Mouse (Mus musculus): ENCODE results near the gene Mrpl23. TPM values are rescaled to one million over a fixed set of nuclear protein-coding genes. Genes with fewer than 3 reads are reported as not detected.

The Mrpl23 gene
- polyA plus RNA-seq, 1 experiment from 2014 or later: 45.8 TPM

DNA sequence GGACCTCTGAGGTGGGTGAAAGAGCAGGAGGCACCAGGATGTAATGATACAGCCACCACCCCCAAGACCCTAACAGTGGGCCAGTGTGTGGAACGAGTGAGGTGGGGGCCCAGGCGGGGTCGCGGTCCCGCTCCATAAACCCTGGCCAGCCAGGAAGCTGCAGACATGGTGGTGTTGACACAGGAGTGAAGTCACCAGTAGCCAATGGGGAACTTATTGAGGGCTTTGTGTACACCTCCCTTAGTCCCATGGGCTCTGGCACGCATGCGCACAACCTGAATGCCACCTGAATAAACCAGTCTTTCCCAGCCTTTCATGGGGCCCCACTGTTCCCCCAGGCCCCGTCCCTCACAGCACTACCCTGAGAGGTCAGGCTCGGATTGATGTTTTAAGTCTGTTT lies 38.1 kb downstream of the Mrpl23 start:
- no peaks in the 10 kb centered on the region for H3K27me3 ChIP-seq (replicated peaks; ENCODE audit: control insufficient read depth, insufficient read depth, low read length)
- H3K9ac ChIP-seq (ENCODE audit: low read length): no peak overlapping the region
- H3K36me3 ChIP-seq (ENCODE audit: control insufficient read depth, insufficient read depth, low read length): no peaks in the 10 kb centered on the region
- DNase-seq (ENCODE audit: low spot score) (peak; percentile 74), ATAC-seq (replicated peaks; ENCODE audit: low FRiP score, low TSS enrichment, low read depth) (peak; percentile 51)
- 43% methylated on average over 9 of the region's 9 CpGs for WGBS
- H3K9me3 ChIP-seq (ENCODE audit: control insufficient read depth, low read length): no peaks in the 10 kb centered on the region
- peak overlapping the region; percentile 95 for H3K27ac ChIP-seq (ENCODE audit: low read depth)
- H3K4me2 ChIP-seq (ENCODE audit: low read length): no peak overlapping the region
- H3K4me3 ChIP-seq (ENCODE audit: low read depth, low read length): no peak overlapping the region
- peaks cover 75% of the 10 kb centered on the region for H3K4me1 ChIP-seq (replicated peaks; ENCODE audit: control insufficient read depth, insufficient read depth, low read length)

DNA sequence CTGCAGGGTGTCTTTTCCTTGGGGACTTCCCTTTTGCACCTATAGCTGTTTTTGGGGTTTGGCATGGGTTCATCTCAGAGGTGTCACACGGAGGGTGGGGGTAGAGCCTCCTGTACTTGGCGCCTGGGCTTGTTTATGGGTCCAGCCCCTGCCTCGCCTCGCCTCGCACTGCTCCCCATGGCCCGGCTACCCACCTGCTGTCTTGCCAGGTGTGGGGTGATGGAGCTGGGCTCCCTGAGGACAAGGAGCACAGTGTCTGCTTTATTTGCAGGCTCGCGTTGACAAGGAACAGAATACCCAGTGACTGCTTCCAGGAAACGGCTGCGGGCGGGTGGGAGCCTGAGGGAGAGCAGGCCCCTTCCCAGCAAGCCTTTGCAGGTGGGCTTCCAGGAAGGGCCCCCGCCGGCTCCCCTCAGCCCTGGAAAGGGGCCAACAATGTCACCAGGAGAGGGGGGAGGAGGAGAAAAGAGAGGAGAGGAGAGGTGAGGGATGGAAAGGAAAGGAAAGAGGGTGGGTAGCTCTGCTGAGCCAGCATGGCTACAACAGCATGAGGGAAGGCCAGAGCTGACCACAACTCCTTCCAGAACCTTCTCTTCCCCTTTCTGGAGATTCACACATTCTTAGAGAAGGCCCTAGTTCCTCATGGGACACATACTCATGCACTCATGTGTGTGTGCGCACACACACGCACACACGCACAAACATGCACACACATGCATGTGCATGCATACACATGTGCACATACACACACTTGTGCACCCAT lies 39.2 kb downstream of the Mrpl23 start:
- no peak overlapping the region for H3K4me3 ChIP-seq (ENCODE audit: low read depth, low read length)
- H3K27ac ChIP-seq (ENCODE audit: low read depth): peak overlapping the region; percentile 95
- no peaks in the 10 kb centered on the region for H3K9me3 ChIP-seq (ENCODE audit: control insufficient read depth, low read length)
- peaks cover 6% of the 10 kb centered on the region; the same call in 1 of the 2 replicates for H3K36me3 ChIP-seq (ENCODE audit: control insufficient read depth, insufficient read depth, low read length)
- no peak overlapping the region for H3K9ac ChIP-seq (ENCODE audit: low read length)
- 26% methylated on average over 16 of the region's 16 CpGs for WGBS
- ATAC-seq (replicated peaks; ENCODE audit: low FRiP score, low TSS enrichment, low read depth): no peak
- H3K4me1 ChIP-seq (replicated peaks; ENCODE audit: control insufficient read depth, insufficient read depth, low read length): peaks cover 71% of the 10 kb centered on the region
- DNase-seq (ENCODE audit: low spot score): peak; percentile 77
- H3K4me2 ChIP-seq (ENCODE audit: low read length): no peak overlapping the region
- H3K27me3 ChIP-seq (replicated peaks; ENCODE audit: control insufficient read depth, insufficient read depth, low read length): no peaks in the 10 kb centered on the region

DNA sequence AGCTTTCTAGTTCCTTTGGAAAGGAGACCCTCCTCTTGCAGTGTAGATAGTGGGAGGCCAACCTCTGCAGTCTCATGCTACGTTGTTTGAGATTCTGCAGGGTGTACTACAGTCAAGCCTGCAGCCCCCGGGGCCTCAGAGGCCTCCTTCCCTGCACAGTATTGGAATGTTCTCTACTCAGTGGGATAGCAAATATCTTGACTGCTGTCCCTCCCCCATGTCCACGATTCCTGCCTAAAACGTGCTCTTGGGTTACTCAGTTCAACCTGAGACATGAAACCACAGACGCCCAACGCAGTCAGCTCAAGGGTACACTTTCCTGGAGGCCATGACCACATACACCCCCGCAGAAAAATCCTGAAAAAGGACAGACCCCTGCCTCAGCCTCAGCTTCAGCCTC lies 39.9 kb downstream of the Mrpl23 start:
- Histone ChIP-seq H3K9me3 (ENCODE audit: control insufficient read depth, low read length) (no peaks in the 10 kb centered on the region), H3K36me3 (ENCODE audit: control insufficient read depth, insufficient read depth, low read length) (peaks cover 7% of the 10 kb centered on the region; the same call in 1 of the 2 replicates), H3K4me3 (ENCODE audit: low read depth, low read length) (no peak overlapping the region), H3K27ac (ENCODE audit: low read depth) (peak overlapping the region; percentile 95), H3K9ac (ENCODE audit: low read length) (no peak overlapping the region), H3K4me2 (ENCODE audit: low read length) (peak overlapping the region; percentile 20; the same call in 1 of the 2 replicates), H3K4me1 (replicated peaks; ENCODE audit: control insufficient read depth, insufficient read depth, low read length) (peaks cover 66% of the 10 kb centered on the region), H3K27me3 (replicated peaks; ENCODE audit: control insufficient read depth, insufficient read depth, low read length) (no peaks in the 10 kb centered on the region)
- DNase-seq (ENCODE audit: low spot score) (no peak), ATAC-seq (replicated peaks; ENCODE audit: low FRiP score, low TSS enrichment, low read depth) (no peak)
- 14% methylated on average over 7 of the region's 7 CpGs for WGBS

DNA sequence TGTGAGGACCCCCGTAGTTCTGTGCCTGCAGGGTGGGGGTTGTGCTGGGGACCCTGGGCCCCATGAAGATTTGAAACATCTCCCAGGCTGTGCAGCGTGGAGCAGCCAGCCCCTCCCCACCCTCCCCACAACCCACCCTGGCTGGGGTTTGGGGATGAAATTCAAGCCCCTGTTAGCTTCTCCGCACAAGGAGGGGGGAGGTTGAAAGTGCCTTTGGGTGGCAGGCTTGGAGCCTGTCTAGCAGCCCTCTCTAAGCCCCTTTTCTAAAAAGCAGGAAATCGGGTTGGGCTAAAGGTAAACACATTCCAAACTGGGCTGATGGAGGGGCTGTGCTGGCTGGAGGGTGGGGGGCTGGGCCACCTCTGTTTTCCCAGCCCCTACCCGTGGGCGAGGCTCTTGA lies 40.5 kb downstream of the Mrpl23 start:
- no peak for DNase-seq (ENCODE audit: low spot score)
- Histone ChIP-seq H3K27me3 (replicated peaks; ENCODE audit: control insufficient read depth, insufficient read depth, low read length) (no peaks in the 10 kb centered on the region), H3K36me3 (ENCODE audit: control insufficient read depth, insufficient read depth, low read length) (peaks cover 7% of the 10 kb centered on the region; the same call in 1 of the 2 replicates), H3K27ac (ENCODE audit: low read depth) (peak overlapping the region; percentile 95), H3K4me2 (ENCODE audit: low read length) (peak overlapping the region; percentile 20), H3K4me1 (replicated peaks; ENCODE audit: control insufficient read depth, insufficient read depth, low read length) (peaks cover 66% of the 10 kb centered on the region), H3K4me3 (ENCODE audit: low read depth, low read length) (no peak overlapping the region), H3K9ac (ENCODE audit: low read length) (peak overlapping the region; percentile 13; the same call in 1 of the 2 replicates), H3K9me3 (ENCODE audit: control insufficient read depth, low read length) (no peaks in the 10 kb centered on the region)
- 5% methylated on average over 6 of the region's 6 CpGs for whole genome bisulfite sequencing
- no peak for ATAC-seq (replicated peaks; ENCODE audit: low FRiP score, low TSS enrichment, low read depth)

DNA sequence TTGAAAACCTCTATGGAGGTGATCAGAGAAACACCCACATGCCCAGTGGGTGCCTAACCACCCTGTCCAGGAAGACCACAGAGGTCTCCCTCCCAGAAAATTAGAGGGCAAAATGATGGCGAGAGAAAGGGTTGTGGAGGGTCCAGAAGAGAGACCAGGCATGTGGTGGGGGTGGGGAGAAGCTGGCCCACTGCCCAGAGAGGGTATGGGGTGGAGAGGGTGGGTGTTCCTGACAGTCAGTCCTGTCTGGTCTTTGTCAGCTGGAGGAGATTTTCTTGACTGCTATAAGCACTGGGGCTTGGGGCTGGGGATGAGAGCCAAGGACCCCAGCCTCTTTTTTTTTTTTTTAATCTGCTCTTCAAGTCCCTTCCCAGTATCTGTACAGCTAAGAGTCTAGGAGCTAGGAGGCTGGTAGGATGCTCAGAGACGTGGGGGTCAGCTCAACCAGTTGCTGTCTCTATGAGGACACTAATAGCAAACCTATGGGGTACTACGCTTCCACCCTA lies 41.7 kb downstream of the Mrpl23 start:
- peak overlapping the region; percentile 95 for H3K27ac ChIP-seq (ENCODE audit: low read depth)
- no peaks in the 10 kb centered on the region for H3K9me3 ChIP-seq (ENCODE audit: control insufficient read depth, low read length)
- no peak for ATAC-seq (replicated peaks; ENCODE audit: low FRiP score, low TSS enrichment, low read depth)
- DNase-seq (ENCODE audit: low spot score): no peak
- peaks cover 7% of the 10 kb centered on the region; the same call in 1 of the 2 replicates for H3K36me3 ChIP-seq (ENCODE audit: control insufficient read depth, insufficient read depth, low read length)
- peak overlapping the region; percentile 53; the same call in 1 of the 2 replicates for H3K4me2 ChIP-seq (ENCODE audit: low read length)
- WGBS: 32% methylated on average over 3 of the region's 3 CpGs
- no peak overlapping the region for H3K4me3 ChIP-seq (ENCODE audit: low read depth, low read length)
- H3K27me3 ChIP-seq (replicated peaks; ENCODE audit: control insufficient read depth, insufficient read depth, low read length): no peaks in the 10 kb centered on the region
- peak overlapping the region; percentile 89; the same call in 1 of the 2 replicates for H3K9ac ChIP-seq (ENCODE audit: low read length)
- H3K4me1 ChIP-seq (replicated peaks; ENCODE audit: control insufficient read depth, insufficient read depth, low read length): peaks cover 69% of the 10 kb centered on the region

DNA sequence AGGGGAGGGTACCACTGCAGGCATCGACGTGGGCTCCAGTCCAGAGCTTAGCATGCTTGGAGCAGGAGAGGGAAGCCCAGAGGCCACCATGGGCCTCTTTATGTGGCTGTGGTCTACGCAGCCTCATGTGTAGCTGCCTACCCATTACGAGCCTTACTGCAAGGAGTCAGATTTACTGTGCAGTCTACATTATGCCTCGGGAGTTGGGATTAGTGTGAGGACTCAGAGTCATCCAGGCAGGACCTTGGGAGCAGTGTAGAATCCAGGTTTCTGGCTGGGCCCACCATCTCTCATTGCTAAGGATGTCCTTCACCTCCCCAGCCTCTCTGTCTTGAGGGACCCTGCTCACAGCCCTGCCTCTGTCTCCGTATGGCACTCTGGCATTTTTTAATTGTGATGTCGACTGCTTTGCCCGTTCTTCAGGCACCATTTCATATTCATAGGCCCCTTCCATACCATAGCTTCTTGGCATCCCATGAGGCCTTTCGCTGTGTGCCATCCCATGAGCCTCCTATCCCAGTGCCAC lies 42.4 kb downstream of the Mrpl23 start:
- H3K9me3 ChIP-seq (ENCODE audit: control insufficient read depth, low read length): peaks cover 3% of the 10 kb centered on the region; the same call in 1 of the 2 replicates
- peak overlapping the region; percentile 53 for H3K4me2 ChIP-seq (ENCODE audit: low read length)
- peak overlapping the region; percentile 51; the same call in 1 of the 2 replicates for H3K4me3 ChIP-seq (ENCODE audit: low read depth, low read length)
- H3K36me3 ChIP-seq (ENCODE audit: control insufficient read depth, insufficient read depth, low read length): peaks cover 7% of the 10 kb centered on the region; the same call in 1 of the 2 replicates
- ATAC-seq (replicated peaks; ENCODE audit: low FRiP score, low TSS enrichment, low read depth) (peak; percentile 11; the same call in 1 of the 2 replicates), DNase-seq (ENCODE audit: low spot score) (no peak)
- peak overlapping the region; percentile 95 for H3K27ac ChIP-seq (ENCODE audit: low read depth)
- H3K4me1 ChIP-seq (replicated peaks; ENCODE audit: control insufficient read depth, insufficient read depth, low read length): peaks cover 63% of the 10 kb centered on the region
- H3K9ac ChIP-seq (ENCODE audit: low read length): peak overlapping the region; percentile 89
- H3K27me3 ChIP-seq (replicated peaks; ENCODE audit: control insufficient read depth, insufficient read depth, low read length): no peaks in the 10 kb centered on the region
- 39% methylated on average over 9 of the region's 9 CpGs for WGBS

DNA sequence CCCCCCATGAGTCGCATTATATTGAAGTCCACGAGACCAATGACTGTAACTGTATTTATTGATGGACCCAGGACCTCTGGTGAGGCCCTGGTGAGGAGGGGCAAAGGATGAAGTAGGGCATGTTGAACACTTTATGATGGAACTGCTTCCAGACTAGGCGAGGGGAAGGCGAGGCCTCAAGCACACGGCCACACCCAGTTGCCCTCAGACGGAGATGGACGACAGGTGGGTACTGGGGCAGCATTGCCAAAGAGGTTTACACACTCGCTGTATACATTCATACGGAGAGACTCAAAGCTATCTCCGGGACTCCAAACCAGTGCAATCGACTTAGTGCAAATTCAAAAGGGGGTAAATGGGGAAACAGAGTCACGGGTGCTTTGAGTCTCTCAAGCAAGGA lies 43.0 kb downstream of the Mrpl23 start:
- DNase-seq (ENCODE audit: low spot score) (no peak), ATAC-seq (replicated peaks; ENCODE audit: low FRiP score, low TSS enrichment, low read depth) (no peak)
- H3K4me3 ChIP-seq (ENCODE audit: low read depth, low read length): peak overlapping the region; percentile 51
- peaks cover 57% of the 10 kb centered on the region for H3K4me1 ChIP-seq (replicated peaks; ENCODE audit: control insufficient read depth, insufficient read depth, low read length)
- peak overlapping the region; percentile 95 for H3K27ac ChIP-seq (ENCODE audit: low read depth)
- H3K9me3 ChIP-seq (ENCODE audit: control insufficient read depth, low read length): peaks cover 9% of the 10 kb centered on the region; the same call in 1 of the 2 replicates
- peak overlapping the region; percentile 53 for H3K4me2 ChIP-seq (ENCODE audit: low read length)
- WGBS: 52% methylated on average over 12 of the region's 12 CpGs
- H3K36me3 ChIP-seq (ENCODE audit: control insufficient read depth, insufficient read depth, low read length): peaks cover 7% of the 10 kb centered on the region; the same call in 1 of the 2 replicates
- H3K9ac ChIP-seq (ENCODE audit: low read length): peak overlapping the region; percentile 89
- H3K27me3 ChIP-seq (replicated peaks; ENCODE audit: control insufficient read depth, insufficient read depth, low read length): no peaks in the 10 kb centered on the region

DNA sequence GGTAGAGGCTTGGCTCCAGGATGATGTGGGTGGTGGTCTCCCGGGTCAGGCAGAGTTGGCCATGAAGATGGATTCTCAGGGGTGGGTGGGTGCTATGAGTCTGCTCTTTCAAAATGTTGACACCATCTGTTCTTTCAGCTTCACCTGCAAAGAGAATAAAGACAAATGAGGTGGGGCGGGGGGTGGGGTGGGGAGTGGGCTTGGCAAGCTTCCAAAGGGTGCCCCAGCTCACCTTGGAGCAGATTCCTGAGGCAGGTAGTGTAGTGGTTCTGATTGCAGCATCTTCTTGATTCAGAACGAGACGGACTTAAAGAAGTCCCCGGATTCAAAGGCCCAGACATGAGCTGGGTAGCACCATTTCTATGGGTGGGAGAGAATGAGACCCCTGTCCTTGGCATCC lies 43.5 kb downstream of the Mrpl23 start:
- no peak for DNase-seq (ENCODE audit: low spot score)
- WGBS: 61% methylated on average over 5 of the region's 5 CpGs
- no peak for ATAC-seq (replicated peaks; ENCODE audit: low FRiP score, low TSS enrichment, low read depth)
- H3K4me1 ChIP-seq (replicated peaks; ENCODE audit: control insufficient read depth, insufficient read depth, low read length): peaks cover 52% of the 10 kb centered on the region
- H3K9ac ChIP-seq (ENCODE audit: low read length): peak overlapping the region; percentile 89
- H3K36me3 ChIP-seq (ENCODE audit: control insufficient read depth, insufficient read depth, low read length): peaks cover 7% of the 10 kb centered on the region; the same call in 1 of the 2 replicates
- peak overlapping the region; percentile 95 for H3K27ac ChIP-seq (ENCODE audit: low read depth)
- peak overlapping the region; percentile 51 for H3K4me3 ChIP-seq (ENCODE audit: low read depth, low read length)
- peaks cover 14% of the 10 kb centered on the region for H3K9me3 ChIP-seq (ENCODE audit: control insufficient read depth, low read length)
- no peaks in the 10 kb centered on the region for H3K27me3 ChIP-seq (replicated peaks; ENCODE audit: control insufficient read depth, insufficient read depth, low read length)
- peak overlapping the region; percentile 53 for H3K4me2 ChIP-seq (ENCODE audit: low read length)
